Mouse (Mus musculus): Measurements from ENCODE around the gene Cltrn. TPM values are rescaled to one million over a fixed set of nuclear protein-coding genes. Genes with fewer than 3 reads are reported as not detected.

Cltrn gene
- polyA plus RNA-seq (2014; fragmentation: Nextera tagmentation; extraction: Ambion mirVana): 0.14 and 0.28 TPM in 2 replicates

DNA sequence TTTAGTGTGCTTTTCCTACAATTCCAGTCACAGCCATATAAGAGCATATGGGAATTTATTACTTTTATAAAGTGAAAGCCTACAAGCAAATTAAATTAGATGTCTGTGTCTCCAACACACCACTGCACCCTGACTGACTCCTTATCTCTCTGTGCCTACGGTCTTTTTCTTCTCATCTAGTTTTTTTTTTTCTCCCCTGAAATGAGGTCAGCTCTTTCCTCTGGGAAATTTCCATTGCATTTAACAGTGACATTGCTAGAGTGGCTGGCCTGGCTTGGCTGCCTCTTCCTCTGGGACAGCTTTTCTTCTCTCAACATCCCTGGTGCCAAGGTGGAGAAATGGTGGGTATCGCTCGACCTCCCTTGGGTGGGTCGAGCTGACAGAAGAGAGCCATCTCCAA lies at the start of gene Cltrn:
Gene Cltrn, plus strand, starts transcription at position 249 of the 400 bp plus-strand sequence.
- Histone ChIP-seq H3K36me3 (ENCODE audit: control insufficient read depth, insufficient read depth, low read length) (no peaks in the 10 kb centered on the region), H3K4me3 (ENCODE audit: low read depth, low read length) (no peak within 1 kb of the TSS), H3K4me2 (ENCODE audit: low read length) (no peak within 1 kb of the TSS), H3K9me3 (replicated peaks; ENCODE audit: control insufficient read depth, low read length) (no peaks in the 10 kb centered on the region), H3K4me1 (ENCODE audit: control insufficient read depth, insufficient read depth, low read length) (no peaks in the 10 kb centered on the region), H3K27ac (ENCODE audit: low read depth, low read length) (no peak within 1 kb of the TSS), H3K27me3 (replicated peaks; ENCODE audit: control insufficient read depth, insufficient read depth, low read length) (no peaks in the 10 kb centered on the region), H3K9ac (ENCODE audit: low read length) (no peak within 1 kb of the TSS)
- DNase-seq (ENCODE audit: low spot score) (no peak), ATAC-seq (no peak)
- WGBS: 93% methylated on average over 4 of the region's 4 CpGs

DNA sequence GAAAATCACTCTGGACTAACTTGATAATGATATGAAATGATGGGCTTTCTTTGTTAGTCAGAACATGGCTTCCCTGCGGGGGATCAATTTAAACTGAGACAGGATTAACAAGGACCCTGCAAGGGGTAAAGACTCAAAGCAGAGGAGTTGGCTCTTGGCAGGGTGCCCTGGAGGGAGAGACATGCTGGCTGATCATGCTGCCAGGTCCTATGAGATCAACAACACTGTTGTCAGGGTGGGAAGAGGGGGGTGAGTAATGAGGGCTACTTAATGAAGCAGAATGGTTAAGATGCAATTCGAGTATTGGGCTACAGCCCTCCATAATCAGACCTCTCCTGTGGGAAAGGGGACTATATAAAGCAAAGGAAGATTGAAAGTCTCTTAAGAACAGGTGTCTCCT lies 49.7 kb upstream of the Cltrn start:
- H3K4me1 ChIP-seq (ENCODE audit: control insufficient read depth, insufficient read depth, low read length): no peaks in the 10 kb centered on the region
- H3K36me3 ChIP-seq (ENCODE audit: control insufficient read depth, insufficient read depth, low read length): no peaks in the 10 kb centered on the region
- H3K4me2 ChIP-seq (ENCODE audit: low read length): no peak overlapping the region
- no peak overlapping the region for H3K27ac ChIP-seq (ENCODE audit: low read depth, low read length)
- ATAC-seq (peak; percentile 87), DNase-seq (ENCODE audit: low spot score) (peak; percentile 71)
- H3K9ac ChIP-seq (ENCODE audit: low read length): no peak overlapping the region
- no peaks in the 10 kb centered on the region for H3K9me3 ChIP-seq (replicated peaks; ENCODE audit: control insufficient read depth, low read length)
- H3K4me3 ChIP-seq (ENCODE audit: low read depth, low read length): no peak overlapping the region
- no peaks in the 10 kb centered on the region for H3K27me3 ChIP-seq (replicated peaks; ENCODE audit: control insufficient read depth, insufficient read depth, low read length)
- 48% methylated on average over 2 of the region's 2 CpGs for WGBS

GRCm38 (mm10) chrX:164042069-164042468 lies 46.6 kb upstream of the Cltrn start:
- Histone ChIP-seq H3K9ac (ENCODE audit: low read length) (no peak overlapping the region), H3K4me2 (ENCODE audit: low read length) (no peak overlapping the region), H3K27ac (ENCODE audit: low read depth, low read length) (no peak overlapping the region), H3K4me1 (ENCODE audit: control insufficient read depth, insufficient read depth, low read length) (no peaks in the 10 kb centered on the region), H3K4me3 (ENCODE audit: low read depth, low read length) (no peak overlapping the region), H3K9me3 (replicated peaks; ENCODE audit: control insufficient read depth, low read length) (no peaks in the 10 kb centered on the region), H3K27me3 (replicated peaks; ENCODE audit: control insufficient read depth, insufficient read depth, low read length) (no peaks in the 10 kb centered on the region), H3K36me3 (ENCODE audit: control insufficient read depth, insufficient read depth, low read length) (no peaks in the 10 kb centered on the region)
- ATAC-seq (no peak), DNase-seq (ENCODE audit: low spot score) (no peak)
- whole genome bisulfite sequencing: 73% methylated on average over 13 of the region's 13 CpGs

DNA sequence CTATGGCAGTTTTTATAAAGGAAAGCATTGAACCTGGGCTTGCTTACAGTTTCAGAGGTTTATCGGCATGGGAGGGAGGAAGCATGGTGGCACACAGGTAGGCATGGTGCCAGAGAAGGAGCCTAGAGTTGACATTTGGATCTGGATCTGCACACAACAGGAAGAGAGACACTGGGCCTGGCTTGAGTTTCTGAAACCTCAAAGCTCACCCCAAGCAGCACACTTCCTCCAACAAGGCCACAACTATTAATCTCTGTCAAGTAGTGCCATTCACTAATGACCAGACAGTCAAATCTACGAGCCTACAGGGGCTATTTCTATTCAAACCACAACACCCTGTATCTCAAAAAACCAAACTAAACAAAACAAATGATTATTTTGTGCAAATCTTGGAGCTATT lies 41.9 kb upstream of the Cltrn start:
- 79% methylated on average over 2 of the region's 2 CpGs for WGBS
- no peak for ATAC-seq
- H3K4me1 ChIP-seq (ENCODE audit: control insufficient read depth, insufficient read depth, low read length): no peaks in the 10 kb centered on the region
- H3K4me3 ChIP-seq (ENCODE audit: low read depth, low read length): no peak overlapping the region
- no peak overlapping the region for H3K4me2 ChIP-seq (ENCODE audit: low read length)
- H3K36me3 ChIP-seq (ENCODE audit: control insufficient read depth, insufficient read depth, low read length): no peaks in the 10 kb centered on the region
- no peak for DNase-seq (ENCODE audit: low spot score)
- H3K9me3 ChIP-seq (replicated peaks; ENCODE audit: control insufficient read depth, low read length): no peaks in the 10 kb centered on the region
- H3K27ac ChIP-seq (ENCODE audit: low read depth, low read length): no peak overlapping the region
- no peaks in the 10 kb centered on the region for H3K27me3 ChIP-seq (replicated peaks; ENCODE audit: control insufficient read depth, insufficient read depth, low read length)
- no peak overlapping the region for H3K9ac ChIP-seq (ENCODE audit: low read length)

GRCm38 (mm10) chrX:164055726-164056125 lies 32.9 kb upstream of the Cltrn start:
- H3K4me3 ChIP-seq (ENCODE audit: low read depth, low read length): no peak overlapping the region
- WGBS: 94% methylated on average over 4 of the region's 4 CpGs
- H3K27ac ChIP-seq (ENCODE audit: low read depth, low read length): no peak overlapping the region
- no peak for DNase-seq (ENCODE audit: low spot score)
- H3K4me2 ChIP-seq (ENCODE audit: low read length): no peak overlapping the region
- no peak overlapping the region for H3K9ac ChIP-seq (ENCODE audit: low read length)
- no peaks in the 10 kb centered on the region for H3K27me3 ChIP-seq (replicated peaks; ENCODE audit: control insufficient read depth, insufficient read depth, low read length)
- H3K36me3 ChIP-seq (ENCODE audit: control insufficient read depth, insufficient read depth, low read length): no peaks in the 10 kb centered on the region
- no peaks in the 10 kb centered on the region for H3K4me1 ChIP-seq (ENCODE audit: control insufficient read depth, insufficient read depth, low read length)
- H3K9me3 ChIP-seq (replicated peaks; ENCODE audit: control insufficient read depth, low read length): no peaks in the 10 kb centered on the region
- no peak for ATAC-seq

GRCm38 (mm10) chrX:164058523-164058922 lies 30.1 kb upstream of the Cltrn start:
- 87% methylated on average over 3 of the region's 3 CpGs for WGBS
- Histone ChIP-seq H3K9ac (ENCODE audit: low read length) (no peak overlapping the region), H3K27me3 (replicated peaks; ENCODE audit: control insufficient read depth, insufficient read depth, low read length) (no peaks in the 10 kb centered on the region), H3K4me3 (ENCODE audit: low read depth, low read length) (no peak overlapping the region), H3K4me1 (ENCODE audit: control insufficient read depth, insufficient read depth, low read length) (no peaks in the 10 kb centered on the region), H3K27ac (ENCODE audit: low read depth, low read length) (no peak overlapping the region), H3K4me2 (ENCODE audit: low read length) (no peak overlapping the region), H3K36me3 (ENCODE audit: control insufficient read depth, insufficient read depth, low read length) (no peaks in the 10 kb centered on the region), H3K9me3 (replicated peaks; ENCODE audit: control insufficient read depth, low read length) (no peaks in the 10 kb centered on the region)
- ATAC-seq (no peak), DNase-seq (ENCODE audit: low spot score) (no peak)

- Histone ChIP-seq H3K36me3 (ENCODE audit: control insufficient read depth, insufficient read depth, low read length) (no peaks in the 10 kb centered on the region), H3K27ac (ENCODE audit: low read depth, low read length) (no peak overlapping the region), H3K4me2 (ENCODE audit: low read length) (no peak overlapping the region), H3K4me3 (ENCODE audit: low read depth, low read length) (no peak overlapping the region), H3K9me3 (replicated peaks; ENCODE audit: control insufficient read depth, low read length) (no peaks in the 10 kb centered on the region), H3K27me3 (replicated peaks; ENCODE audit: control insufficient read depth, insufficient read depth, low read length) (no peaks in the 10 kb centered on the region), H3K9ac (ENCODE audit: low read length) (no peak overlapping the region), H3K4me1 (ENCODE audit: control insufficient read depth, insufficient read depth, low read length) (no peaks in the 10 kb centered on the region)
- no peak for DNase-seq (ENCODE audit: low spot score)
- WGBS: 76% methylated on average over 4 of the region's 4 CpGs
- ATAC-seq: no peak
These were observed 29.6 kb upstream of the Cltrn start for GRCm38 (mm10) chrX:164059070-164059469.

- H3K9me3 ChIP-seq (replicated peaks; ENCODE audit: control insufficient read depth, low read length): no peaks in the 10 kb centered on the region
These were observed 22.4 kb upstream of the Cltrn start for GRCm38 (mm10) chrX:164066185-164066584.

GRCm38 (mm10) chrX:164068968-164069367 lies 19.7 kb upstream of the Cltrn start:
- Histone ChIP-seq H3K9ac (ENCODE audit: low read length) (no peak overlapping the region), H3K36me3 (ENCODE audit: control insufficient read depth, insufficient read depth, low read length) (no peaks in the 10 kb centered on the region), H3K4me3 (ENCODE audit: low read depth, low read length) (no peak overlapping the region), H3K9me3 (replicated peaks; ENCODE audit: control insufficient read depth, low read length) (no peaks in the 10 kb centered on the region), H3K27ac (ENCODE audit: low read depth, low read length) (no peak overlapping the region), H3K4me1 (ENCODE audit: control insufficient read depth, insufficient read depth, low read length) (no peaks in the 10 kb centered on the region), H3K4me2 (ENCODE audit: low read length) (no peak overlapping the region), H3K27me3 (replicated peaks; ENCODE audit: control insufficient read depth, insufficient read depth, low read length) (no peaks in the 10 kb centered on the region)
- WGBS: 71% methylated on average over 4 of the region's 4 CpGs
- no peak for ATAC-seq
- DNase-seq (ENCODE audit: low spot score): no peak

More at GRCm38 (mm10) chrX:164066185-164066584, 22.4 kb upstream of the Cltrn start:
- WGBS: 23% methylated on average over 2 of the region's 2 CpGs
- no peak overlapping the region for H3K4me2 ChIP-seq (ENCODE audit: low read length)
- H3K36me3 ChIP-seq (ENCODE audit: control insufficient read depth, insufficient read depth, low read length): no peaks in the 10 kb centered on the region
- peak; percentile 76 for ATAC-seq
- no peak overlapping the region for H3K27ac ChIP-seq (ENCODE audit: low read depth, low read length)
- no peaks in the 10 kb centered on the region for H3K27me3 ChIP-seq (replicated peaks; ENCODE audit: control insufficient read depth, insufficient read depth, low read length)
- peak; percentile 82 for DNase-seq (ENCODE audit: low spot score)
- H3K4me1 ChIP-seq (ENCODE audit: control insufficient read depth, insufficient read depth, low read length): no peaks in the 10 kb centered on the region
- no peak overlapping the region for H3K9ac ChIP-seq (ENCODE audit: low read length)
- no peak overlapping the region for H3K4me3 ChIP-seq (ENCODE audit: low read depth, low read length)
